Mouse (Mus musculus) liver, adult 10 weeks (tissue): ENCODE results near the gene Notch4. TPM values are rescaled to one million over a fixed set of nuclear protein-coding genes. Genes with fewer than 3 reads are reported as not detected.

Experiments
- polyA plus RNA-seq: library from polyadenylated mRNA; stranded (reverse); fragments of 350-450 nt; fragmentation: Illumina TruSeq; extraction: RNeasy Lipid Tissue Mini Kit (QIAGEN cat#74804); gene quantifications from one replicate; pipeline ENCODE4 v1.2.3, GENCODE M21; 2014; ENCODE audit warnings: low read depth, low replicate concordance

The Notch4 gene
- polyA plus RNA-seq = 0.16 TPM

GRCm38 (mm10) chr17:34564003-34564421 is at the start of gene Notch4:
Notch4 (plus strand) TSS chr17:34564268.

GRCm38 (mm10) chr17:34517252-34517651 is 46.8 kb upstream of the Notch4 start, which contains the start of gene Btnl6:
Btnl6 (minus strand) TSS chr17:34517352.

GRCm38 (mm10) chr17:34589681-34590101 is 25.6 kb downstream of the Notch4 start, which contains the start of gene Gpsm3:
Gpsm3 (plus strand) TSS chr17:34589806.

DNA sequence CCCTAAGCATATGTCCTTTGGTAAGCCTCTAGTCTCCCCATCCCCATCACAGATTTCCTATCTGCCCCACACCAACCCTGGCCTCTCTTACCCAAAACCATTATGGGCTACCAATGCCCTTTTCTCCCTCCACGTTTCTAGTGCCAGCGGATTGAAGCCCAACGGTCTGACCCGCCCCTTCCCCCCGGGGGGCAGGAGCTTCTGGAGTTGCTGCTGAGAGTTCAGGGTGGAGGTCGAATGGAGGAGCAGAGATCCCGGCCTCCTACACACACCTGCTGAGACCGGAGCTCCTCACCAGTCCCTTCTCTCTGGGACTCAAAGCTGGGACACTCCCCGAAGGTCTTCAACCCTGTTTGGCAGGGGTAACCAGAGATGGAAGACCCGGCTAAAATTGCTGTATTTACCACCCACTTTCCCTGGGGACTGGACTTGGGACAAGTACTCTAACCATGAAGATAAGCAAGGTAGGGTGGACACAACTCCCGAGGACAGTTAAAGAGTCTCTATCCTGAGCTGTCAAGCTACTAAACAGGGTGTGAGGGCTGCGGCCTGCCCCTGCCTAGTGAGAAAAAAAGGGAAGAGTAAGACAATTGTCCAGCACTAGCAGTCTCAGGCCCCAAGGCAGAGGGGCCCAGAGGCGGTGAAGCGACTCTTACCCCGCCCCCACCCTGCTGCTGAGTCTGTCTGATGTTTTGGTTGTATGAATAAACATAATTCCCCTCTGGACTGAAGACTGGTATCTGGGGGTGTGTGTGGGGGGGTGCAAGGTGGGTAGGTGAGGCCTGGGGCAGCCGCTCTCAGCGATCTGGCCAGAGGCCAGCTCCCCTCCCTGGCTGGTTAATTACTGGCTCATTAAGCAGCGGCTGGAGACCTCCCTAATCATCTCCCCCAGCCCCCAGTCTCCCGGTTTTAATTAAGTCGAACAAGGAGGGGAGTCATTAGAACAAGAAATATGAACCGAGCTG is 27.2 kb downstream of the Notch4 start, which contains the start of gene Pbx2:
Gene Pbx2, plus strand, starts transcription at position 238 of the 965 bp plus-strand sequence.

DNA sequence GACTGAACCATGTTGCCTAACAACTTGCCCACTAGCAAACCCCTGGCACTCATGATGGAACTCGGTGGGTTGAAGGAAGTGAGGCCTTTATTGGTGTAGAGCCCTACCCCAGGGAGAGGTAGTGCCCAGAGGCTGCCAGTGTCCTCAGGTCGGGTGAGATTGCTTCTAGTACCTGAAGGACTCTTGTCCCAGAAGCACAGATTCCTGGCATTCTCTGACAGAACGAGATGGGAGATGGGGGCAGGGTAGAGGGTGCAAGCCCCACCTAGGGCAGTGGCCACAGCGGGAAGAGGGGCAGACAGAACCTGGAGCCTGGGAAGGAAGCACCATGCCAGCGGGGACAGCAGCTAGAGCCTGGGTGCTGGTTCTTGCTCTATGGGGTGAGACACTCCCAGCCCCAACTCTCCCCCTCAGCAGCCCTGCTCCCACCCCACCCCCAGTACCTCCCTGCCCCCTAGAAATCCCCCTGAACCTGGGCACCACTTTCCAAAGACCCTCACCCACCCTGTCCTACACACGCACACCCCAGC is 33.6 kb downstream of the Notch4 start, which contains the start of gene Ager:
Gene Ager, plus strand, starts transcription at position 297 of the 530 bp plus-strand sequence.

GRCm38 (mm10) chr17:34603375-34604060 is 39.5 kb downstream of the Notch4 start, which contains the start of gene Rnf5:
Rnf5 (minus strand) TSS chr17:34603690.

DNA sequence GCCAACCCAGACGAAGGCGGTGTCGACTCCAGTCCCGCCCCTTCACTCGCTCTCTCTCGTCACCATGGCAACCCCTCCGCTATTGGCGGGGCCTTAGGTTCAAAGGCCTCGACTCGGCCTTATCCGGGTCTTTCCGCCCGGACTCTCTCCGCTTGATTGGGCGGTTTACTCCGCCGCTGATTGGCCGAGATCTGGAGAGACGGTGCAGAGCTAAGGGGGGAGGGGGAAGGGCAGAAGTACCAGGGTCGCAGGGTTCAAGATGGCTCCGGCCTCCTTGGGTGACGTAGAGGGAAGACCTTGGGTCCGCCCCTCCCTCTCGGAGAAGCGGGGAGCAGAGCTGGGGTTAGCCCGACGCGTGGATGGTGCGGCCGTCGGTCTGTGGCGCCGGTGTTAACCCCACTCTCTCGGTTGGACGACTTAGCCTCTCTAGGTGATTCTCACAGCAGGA is 40.0 kb downstream of the Notch4 start, which contains the start of gene Agpat1:
Gene Agpat1, plus strand, starts transcription at position 202 of the 448 bp plus-strand sequence.

GRCm38 (mm10) chr17:34615871-34616270 is 51.8 kb downstream of the Notch4 start, which contains the start of gene Egfl8:
Egfl8 (minus strand) TSS chr17:34615971.

DNA sequence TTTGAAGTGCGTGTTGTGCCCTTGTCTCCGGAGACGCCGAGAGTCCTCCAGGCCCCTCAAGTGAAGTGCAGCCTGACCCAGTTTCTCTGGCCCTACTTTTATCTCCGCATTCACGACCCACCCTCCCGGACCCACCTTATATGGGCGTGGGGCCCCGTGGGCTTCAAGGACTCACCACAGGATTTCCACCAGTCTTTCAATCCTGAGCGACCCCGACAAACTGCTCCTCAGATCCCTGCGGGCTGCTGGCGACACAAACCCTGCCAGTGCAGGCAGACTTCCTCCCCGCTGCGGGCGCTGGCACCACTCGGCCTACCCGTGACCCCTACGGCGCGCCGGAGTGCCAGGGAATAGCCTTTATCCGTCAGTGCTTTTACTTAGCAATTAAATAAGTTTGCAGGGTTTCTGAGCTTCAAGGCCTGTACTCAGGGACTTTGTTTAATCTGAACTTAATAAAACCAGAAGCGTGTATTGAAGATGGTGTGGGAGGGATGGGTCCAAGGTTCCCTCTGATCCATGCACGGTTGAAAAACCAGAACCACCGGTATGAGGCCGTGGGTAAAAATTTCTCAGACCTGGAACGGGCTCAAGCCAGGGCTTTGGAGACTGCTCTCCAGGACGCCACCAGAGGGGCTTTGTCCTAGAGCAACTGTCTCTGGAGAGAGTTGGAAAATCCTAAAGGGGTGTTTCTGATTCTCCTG is 64.0 kb downstream of the Notch4 start, which contains the start of gene Ppt2:
Gene Ppt2, minus strand, starts transcription at position 568 of the 701 bp plus-strand sequence.

DNA sequence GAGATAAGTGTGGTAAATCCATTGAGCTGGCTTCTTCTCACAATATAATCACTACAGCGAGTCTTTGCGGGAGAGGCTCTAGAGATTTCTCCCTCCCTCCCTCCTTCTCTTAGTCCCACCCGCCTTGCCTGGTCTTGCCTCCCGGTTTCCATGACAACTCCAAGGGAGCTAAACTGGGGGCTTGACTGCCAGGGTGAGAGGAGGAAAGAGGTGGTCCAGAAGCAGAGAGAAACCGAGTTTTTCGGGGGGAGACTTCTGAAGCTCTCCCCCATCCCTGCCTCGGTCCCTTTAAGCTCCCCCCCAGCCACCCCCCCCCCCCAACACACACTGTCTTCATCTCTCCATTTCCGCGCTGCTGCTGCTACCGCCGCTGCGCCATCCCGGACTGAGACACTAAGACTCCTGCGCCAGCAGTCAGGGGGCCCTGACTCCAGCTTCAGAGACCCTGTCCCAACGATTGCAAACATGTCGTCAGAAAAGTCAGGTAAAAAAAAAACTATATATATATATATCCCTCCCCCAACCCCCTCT is 65.2 kb downstream of the Notch4 start, which contains the start of gene Prrt1:
Gene Prrt1, plus strand, starts transcription at position 313 of the 531 bp plus-strand sequence.

Other genes starting within 250 kb of the Notch4 start
- 0.11 TPM for gene H2-Eb2, start 238.6 kb upstream of the Notch4 start, polyA plus RNA-seq
- gene Btnl2, start 209.4 kb upstream of the Notch4 start, polyA plus RNA-seq = not detected
- gene Btnl1, start 187.1 kb upstream of the Notch4 start, polyA plus RNA-seq = not detected
- gene BC051142, start 165.4 kb upstream of the Notch4 start, polyA plus RNA-seq = not detected
- gene Btnl4, start 87.0 kb upstream of the Notch4 start, polyA plus RNA-seq = not detected
- gene Btnl6, start 46.9 kb upstream of the Notch4 start, polyA plus RNA-seq = not detected
- gene Gpsm3, start 25.5 kb downstream of the Notch4 start, polyA plus RNA-seq = 0.61 TPM
- 5.3 TPM for gene Pbx2, start 27.0 kb downstream of the Notch4 start, polyA plus RNA-seq
- not detected for gene Ager, start 33.6 kb downstream of the Notch4 start, polyA plus RNA-seq
- 45.1 TPM for gene Rnf5, start 39.4 kb downstream of the Notch4 start, polyA plus RNA-seq
- gene Agpat1, start 40.0 kb downstream of the Notch4 start, polyA plus RNA-seq = 0.72 TPM
- gene Egfl8, start 51.7 kb downstream of the Notch4 start, polyA plus RNA-seq = not detected
- gene Ppt2, start 64.2 kb downstream of the Notch4 start, polyA plus RNA-seq = 7.0 TPM
- not detected for gene Prrt1, start 65.3 kb downstream of the Notch4 start, polyA plus RNA-seq
- 1.9 TPM for gene Fkbpl, start 80.5 kb downstream of the Notch4 start, polyA plus RNA-seq
- gene Atf6b, start 82.9 kb downstream of the Notch4 start, polyA plus RNA-seq = 1.9 TPM
- 0.03 TPM for gene Tnxb, start 106.3 kb downstream of the Notch4 start, polyA plus RNA-seq
- gene C4b, start 179.6 kb downstream of the Notch4 start, polyA plus RNA-seq = 80.2 TPM
- gene Cyp21a1, start 240.3 kb downstream of the Notch4 start, polyA plus RNA-seq = not detected